Mouse (Mus musculus) adrenal gland, postnatal 14 days (tissue): Measurements from ENCODE around the gene Nelfcd. TPM values are rescaled to one million over a fixed set of nuclear protein-coding genes. Genes with fewer than 3 reads are reported as not detected.

ENCODE experiments used
- DNase-seq: peaks from one replicate; pipeline ENCODE4 v3.0.0; 2021; ENCODE audit warnings: mixed read lengths
- long read RNA-seq, 2 experiments: library from polyadenylated mRNA; stranded (forward); transcript quantifications; one replicate each; pipeline ENCODE4 v2.0.0; 2021
- total RNA-seq: library from RNA; stranded (reverse); gene quantifications from 2 replicates; pipeline ENCODE4 v1.2.3, GENCODE M21; 2021

Nelfcd gene
- 51.5 and 63.4 TPM in 2 replicates for total RNA-seq
- long read RNA-seq, experiment 1, transcript Nelfcd-202 (15 exons, 2,279 nt): major isoform, 135 of 148 reads
- long read RNA-seq, experiment 1, partial matches to known transcripts: 4 of 148 reads
- long read RNA-seq, experiment 1, other reads (novel, unspliced or antisense): 8 of 148 reads
- long read RNA-seq, experiment 2, transcript Nelfcd-202 (15 exons, 2,279 nt): major isoform, 86 of 110 reads
- long read RNA-seq, experiment 2, partial matches to known transcripts: 2 of 110 reads
- long read RNA-seq, experiment 2, other reads (novel, unspliced or antisense): 21 of 110 reads

DNA sequence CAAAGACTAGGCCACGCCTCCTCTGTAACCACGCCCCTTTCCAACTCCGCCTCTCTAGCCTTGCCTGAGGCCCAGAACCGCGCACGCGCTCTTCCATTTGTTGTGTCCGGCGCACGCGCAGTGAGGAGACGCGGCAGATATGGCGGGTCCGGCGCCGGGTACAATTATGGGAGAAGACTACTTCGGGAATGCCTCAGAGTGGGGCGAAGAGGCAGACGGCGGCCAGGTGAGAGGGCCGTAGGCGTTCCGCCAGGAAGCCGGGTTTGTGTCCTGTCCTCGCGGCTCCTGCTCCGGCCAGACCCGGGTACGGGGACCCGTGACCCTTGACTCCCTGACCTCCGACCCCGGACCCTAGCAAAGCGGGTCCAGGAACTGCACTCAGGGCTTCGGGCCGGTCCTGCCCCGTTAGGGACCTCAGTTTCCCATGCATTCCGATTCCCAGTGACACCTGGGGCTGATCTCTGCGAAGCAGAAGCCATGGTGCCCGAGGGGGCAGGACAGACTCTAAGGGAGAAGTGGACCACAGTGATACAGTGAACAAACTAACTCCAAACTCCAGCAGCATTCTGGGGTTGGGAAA, at the start of gene Nelfcd:
TSS of gene Nelfcd (plus strand) at position 74 of the 580 bp plus-strand sequence.
- DNase-seq: peak; percentile 97

DNA sequence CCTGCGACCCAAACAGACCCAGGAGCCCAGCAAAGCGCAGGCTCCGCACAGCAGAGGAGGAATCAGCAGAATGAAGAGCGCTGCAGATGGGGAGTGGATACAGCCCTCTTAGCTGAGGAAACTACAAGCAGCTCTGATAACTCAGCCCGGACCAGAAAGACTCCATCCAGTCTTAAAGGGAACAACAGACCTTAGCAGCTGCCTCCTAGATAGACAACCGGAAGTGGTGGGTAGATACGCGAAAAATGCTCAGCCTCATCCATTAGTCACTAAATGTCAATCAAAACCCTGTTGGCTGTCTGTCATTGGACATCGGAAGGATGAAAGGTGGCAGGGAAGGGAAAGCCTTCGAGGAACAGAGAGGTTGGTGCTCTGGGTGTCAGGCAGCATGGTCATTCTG, 49.0 kb upstream of the Nelfcd start:
- no peak for DNase-seq

DNA sequence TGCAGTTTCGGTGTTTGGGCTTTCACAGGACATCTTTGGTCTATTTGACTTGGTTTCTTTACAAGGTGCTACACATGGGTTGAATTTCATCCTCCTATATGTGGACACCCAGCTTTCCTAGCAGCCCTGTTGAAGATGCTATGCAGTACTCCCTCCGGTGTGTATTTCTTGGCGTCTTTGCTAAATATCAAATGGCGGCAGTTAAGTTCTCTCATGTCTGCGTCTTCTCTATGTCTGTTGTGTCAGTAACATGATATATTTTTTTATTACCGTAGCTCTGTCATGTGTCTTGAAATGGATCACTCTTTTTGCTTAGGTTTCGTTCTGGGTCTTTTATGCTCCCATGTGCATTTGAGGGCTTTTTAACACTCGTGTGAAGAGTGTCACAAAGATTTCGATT, 34.6 kb upstream of the Nelfcd start:
- DNase-seq: no peak

DNA sequence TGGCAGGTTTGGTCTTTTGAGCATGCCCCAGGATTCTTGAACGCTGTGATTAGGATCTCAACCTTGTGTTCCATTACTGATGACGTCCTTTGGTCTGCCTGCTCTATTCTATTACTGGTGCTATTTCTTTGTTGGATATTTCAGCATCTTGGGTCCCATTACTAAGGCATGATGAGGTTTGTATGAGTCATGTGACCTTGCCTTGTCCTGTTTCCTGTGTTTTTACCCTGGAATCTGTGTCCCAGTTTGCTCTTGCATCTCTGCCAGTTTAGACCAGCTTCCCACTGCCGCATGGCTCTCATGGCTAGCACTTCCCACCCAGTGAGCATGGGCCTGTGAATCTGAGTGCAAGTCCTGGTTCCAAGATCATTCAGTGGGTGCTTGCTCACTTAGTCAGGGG, 23.7 kb upstream of the Nelfcd start:
- DNase-seq: peak; percentile 18

DNA sequence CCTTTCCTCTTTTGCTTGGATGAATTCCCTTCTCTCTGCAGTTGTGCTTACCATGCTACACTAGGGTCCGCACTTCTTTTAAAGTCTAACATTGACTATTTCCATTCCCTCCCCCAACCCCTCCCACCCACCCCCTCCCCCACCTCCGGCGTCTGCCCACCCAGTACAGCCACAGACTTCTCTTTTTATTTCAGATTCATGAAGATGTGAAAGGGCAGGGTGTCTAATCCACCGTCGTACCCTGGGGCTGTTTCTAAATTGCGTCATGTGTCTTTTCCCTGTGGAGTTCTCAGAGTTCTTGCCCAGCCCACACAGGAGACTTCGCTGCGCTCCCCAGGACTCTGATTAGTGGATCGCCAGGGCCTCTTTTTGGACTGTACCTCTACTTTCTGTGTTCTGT, 23.1 kb upstream of the Nelfcd start:
- no peak for DNase-seq

DNA sequence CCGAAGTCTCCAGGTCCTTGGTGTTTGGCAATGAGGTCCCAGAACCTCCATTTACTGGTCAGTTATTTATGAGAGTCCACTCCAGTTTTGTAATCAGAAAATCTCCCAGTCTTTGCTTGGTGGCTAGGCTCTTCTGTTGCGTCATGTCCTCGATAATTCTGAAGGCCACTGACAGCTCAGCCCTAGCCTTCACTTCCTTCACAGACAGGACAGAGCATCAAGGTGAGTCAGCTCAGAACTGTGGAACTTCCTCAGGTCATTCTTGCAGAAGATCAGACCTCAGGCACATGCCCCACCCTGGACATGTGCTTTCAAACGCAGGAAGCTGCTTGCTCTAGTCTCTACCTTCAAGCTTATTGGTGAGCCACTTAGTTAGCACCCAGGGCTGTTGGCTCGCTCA, 22.2 kb upstream of the Nelfcd start:
- DNase-seq: peak; percentile 62

DNA sequence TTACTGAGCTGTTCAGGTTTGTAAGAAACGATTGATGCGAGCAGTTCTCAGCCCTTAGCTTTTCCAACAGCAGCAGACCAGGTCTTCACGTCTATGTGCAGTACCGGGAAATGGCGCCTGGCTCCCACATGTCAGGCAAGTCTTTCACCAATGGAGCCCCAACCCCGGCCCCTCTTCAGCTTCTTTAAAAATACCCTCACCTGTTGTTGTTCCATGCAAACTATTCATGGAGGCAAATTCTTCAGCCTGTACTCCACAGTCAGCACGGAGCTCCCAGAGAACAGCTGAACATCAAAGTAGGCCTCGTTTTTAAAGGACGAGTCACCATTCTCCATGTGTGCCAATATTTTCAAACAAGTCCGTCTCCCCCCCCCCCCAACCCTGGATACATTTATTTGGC, 19.0 kb upstream of the Nelfcd start:
- no peak for DNase-seq

DNA sequence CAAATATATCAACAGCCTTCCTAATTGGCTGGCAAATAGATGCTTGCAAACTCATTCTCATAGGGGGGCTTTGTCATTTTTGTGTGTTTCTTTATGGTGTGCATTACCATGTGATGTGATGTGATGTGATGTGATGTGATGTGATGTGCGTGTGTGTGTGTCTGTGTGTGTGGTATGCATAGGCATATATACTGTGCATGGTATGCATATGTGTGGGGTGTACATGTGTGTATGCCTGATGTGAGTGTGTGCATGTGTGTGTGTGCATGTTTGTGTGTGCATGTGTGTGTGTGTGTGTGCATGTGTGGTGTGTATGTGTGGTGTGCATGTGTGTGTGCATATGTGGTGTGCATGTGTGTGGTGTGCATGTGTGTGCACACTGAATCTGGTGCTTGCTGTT, 18.5 kb upstream of the Nelfcd start:
- no peak for DNase-seq

DNA sequence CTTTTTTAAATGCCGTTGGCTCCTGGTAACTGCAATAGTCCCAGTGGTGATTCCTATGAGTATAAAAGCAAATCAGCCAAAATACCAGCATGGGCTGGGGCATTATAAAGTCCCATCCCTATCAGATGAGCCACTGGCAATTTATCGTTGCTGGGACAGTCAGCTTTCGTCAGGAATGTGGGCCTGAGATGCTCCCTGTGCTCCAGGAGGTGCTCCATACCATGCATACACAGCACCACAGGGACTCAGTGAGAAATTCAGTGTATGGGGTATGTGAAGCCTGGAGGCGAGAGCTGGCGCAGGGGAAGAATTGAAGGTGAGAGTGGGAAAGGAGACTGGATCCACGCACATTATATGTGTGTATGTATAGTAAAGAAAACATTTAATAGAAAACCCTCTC, 17.7 kb upstream of the Nelfcd start:
- DNase-seq: no peak

DNA sequence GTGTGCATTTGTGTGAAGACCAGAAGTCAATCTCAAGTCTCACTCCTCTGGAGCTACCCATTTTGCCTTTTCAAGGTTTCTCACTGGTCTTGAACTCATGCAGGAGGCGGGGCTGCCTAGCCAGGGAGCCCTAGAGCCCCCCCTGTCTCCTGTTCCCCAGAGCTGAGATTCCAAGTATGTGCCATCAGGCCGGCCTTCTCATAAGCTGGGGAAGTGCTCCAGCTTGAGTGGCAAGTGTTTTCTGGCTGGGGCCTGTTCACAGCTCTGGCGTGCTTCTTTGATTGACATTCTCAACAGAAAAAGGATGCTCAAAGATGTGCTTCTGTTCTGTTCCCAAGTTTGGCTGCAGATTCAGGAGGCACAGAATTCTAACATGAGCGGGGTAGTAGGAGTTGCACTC, 15.2 kb upstream of the Nelfcd start:
- DNase-seq: no peak

DNA sequence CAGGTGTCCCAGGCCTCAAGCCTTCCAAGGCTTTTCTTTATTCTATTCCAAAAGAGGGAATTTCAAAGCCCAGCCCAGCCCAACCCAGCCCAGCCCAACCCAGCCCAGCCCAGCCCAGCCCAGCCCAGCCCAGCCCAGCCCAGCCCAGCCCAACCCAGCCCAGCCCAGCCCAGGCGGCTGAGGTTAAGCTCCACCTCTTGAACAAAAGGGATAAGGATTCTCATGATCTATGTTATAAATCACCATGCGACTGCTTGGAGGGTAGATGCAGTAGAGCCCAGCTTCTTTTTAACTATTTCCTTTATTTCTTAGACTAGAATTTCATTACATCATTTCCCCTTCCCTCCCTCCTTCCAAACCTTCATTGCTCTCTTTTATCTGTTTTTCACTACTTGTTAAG, 5.4 kb upstream of the Nelfcd start:
- DNase-seq: no peak

DNA sequence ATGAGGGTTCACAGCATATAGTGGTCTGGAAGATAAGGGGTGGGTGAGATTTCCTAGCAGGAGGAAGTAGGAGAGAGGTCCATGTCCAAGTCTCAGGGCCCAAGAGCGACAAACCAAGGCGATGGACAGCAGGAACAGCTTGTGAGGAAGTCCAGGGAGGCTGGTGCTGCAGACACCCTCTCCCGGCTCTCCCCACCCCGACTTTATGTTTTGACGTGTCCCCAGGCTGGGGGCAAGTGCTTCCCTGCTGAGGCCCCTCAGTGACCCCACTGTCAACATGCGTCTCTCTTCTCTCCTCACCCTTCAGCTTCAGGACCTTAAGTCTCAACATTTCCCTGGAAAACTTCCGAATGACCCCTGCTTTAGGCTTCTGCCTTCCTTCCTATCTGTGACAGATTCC, 2.5 kb upstream of the Nelfcd start:
- DNase-seq: no peak

DNA sequence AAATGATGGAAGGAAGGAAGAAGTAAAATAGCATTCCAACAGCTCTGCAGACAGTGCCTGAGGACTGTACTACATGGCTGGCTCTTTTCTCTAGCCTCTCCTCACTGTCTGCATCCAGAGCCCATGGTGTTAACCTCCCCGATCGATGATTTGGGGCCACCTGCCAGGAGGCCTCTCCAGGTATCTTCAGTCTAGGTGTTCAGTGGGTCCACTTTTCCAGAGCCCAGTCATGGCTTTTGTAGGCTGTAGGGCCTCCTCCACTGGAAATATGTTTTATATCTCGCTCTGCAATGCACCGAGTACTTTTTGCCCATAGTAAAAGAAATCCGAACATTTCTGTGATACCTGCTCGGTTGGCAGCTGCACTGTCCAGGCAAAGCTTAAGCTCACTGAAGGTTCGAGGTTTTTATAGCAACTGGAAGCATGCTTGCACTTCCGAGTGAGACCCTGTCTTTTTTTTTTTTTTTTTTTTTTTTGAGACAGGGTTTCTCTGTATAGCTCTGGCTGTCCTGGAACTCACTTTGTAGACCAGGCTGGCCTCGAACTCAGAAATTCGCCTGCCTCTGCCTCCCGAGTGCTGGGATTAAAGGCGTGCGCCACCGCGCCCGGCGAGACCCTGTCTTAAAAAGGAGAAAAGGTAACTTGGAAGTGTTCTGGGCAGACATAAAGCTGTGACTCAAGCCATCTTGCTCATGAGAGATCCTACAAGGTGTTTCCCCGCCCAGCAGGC, 438 bp upstream of the Nelfcd start:
- DNase-seq: no peak

DNA sequence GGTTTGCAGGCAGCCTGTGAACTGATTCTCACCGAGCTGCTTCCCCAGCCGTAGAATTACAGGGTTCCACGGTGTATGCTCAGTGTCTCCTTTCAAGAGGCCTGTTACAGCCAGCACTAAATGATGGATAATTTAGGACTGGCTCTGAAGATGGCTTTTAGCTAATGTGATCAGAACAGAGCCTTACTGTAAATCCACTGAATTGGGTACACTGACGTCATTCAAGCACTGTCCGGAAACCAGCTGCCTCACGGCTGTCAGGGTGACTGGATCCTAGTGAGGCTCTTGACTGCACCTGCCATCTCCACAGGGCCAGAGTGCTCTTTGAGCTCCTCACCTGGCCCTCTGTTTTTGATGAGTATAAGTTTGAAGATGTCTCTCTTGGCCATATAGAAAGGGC, 5.5 kb downstream of the Nelfcd start:
- DNase-seq: no peak

DNA sequence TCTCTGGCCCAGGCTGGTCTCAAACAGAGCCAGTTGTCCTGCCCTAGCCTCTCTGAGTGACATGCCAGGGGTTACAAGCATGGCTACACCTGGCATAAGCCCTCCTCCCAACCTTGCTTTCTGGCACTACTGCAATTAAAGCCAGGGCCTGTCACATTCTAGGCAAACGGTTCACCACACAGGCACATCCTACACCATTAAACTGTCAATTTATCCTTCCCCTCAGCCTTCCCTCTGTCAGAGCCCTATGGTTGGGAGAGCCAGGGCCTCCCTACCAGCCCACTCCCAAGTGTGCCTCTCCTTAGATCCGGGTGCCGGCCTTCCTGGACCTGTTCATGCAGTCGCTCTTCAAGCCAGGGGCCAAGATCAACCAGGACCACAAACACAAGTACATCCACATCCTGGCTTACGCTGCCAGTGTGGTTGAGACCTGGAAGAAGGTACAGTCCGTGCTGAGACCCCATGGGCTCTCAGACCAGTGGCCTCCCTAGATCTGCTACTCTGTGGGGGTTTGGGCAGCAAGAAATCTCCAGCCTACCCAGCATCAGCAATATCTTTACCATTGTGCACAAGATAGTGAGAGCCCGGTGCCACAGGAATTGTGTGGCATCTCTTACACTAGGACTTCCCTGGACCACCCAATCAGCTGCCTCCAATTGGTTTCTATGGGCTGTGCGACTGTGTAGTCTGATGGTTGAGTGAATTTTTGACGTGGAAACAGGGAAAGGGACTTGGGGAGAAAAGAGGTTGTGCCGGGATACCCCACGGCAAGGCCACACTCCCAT, 8.9 kb downstream of the Nelfcd start:
- no peak for DNase-seq

DNA sequence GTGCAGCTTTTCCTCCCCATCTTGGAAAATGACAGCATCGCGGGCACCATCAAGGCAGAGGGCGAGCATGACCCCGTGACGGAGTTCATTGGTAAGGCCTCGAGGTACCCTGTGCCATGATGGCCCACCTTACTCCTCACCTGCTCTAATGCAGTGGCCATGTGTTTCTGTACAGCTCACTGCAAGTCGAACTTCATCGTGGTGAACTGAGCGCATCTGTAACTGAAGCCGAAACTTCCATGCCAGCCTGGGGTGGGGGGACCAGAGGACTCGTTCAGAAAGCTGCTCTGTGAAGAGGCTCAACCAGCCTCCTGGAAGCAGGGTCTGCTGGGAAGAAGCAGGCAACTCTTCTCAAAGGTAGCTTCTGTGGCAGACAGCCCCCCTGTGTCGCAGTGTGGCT, 11.3 kb downstream of the Nelfcd start:
- no peak for DNase-seq

DNA sequence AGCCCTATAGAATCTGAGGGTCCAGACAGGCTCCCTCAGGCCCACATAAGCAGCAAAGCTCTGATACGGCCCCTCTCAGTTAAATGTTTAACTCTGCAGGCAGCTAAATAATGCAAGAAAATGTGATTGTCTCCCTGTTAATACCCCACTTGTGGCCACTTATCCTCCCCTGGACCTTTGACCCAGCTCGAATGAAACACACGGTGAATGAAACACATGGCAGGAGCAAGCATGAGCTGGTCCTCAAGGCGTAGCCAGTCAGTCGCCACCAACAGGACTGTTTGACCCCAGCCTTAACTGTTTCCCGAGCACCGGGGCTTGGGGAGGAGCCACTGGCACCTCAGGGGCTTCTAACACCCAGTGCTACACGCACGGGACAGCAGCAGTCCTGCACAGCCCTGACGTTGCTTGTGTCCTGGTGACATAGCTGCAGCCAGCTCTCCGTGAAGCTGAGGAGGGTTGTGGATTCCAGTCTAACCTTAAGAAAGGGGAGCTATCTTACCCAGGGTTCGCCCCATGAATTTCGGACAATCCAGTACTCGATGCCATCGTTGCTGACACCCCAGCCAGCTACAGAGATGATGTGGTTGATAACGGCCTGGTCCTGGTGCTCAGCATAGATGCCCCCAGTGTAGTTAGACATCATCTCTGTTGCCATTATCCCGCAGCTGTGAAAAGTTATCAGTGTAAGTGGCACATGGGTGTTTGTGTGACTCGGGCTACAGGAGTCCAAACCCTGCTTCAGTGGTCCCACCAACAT, 12.7 kb downstream of the Nelfcd start:
- DNase-seq: no peak

DNA sequence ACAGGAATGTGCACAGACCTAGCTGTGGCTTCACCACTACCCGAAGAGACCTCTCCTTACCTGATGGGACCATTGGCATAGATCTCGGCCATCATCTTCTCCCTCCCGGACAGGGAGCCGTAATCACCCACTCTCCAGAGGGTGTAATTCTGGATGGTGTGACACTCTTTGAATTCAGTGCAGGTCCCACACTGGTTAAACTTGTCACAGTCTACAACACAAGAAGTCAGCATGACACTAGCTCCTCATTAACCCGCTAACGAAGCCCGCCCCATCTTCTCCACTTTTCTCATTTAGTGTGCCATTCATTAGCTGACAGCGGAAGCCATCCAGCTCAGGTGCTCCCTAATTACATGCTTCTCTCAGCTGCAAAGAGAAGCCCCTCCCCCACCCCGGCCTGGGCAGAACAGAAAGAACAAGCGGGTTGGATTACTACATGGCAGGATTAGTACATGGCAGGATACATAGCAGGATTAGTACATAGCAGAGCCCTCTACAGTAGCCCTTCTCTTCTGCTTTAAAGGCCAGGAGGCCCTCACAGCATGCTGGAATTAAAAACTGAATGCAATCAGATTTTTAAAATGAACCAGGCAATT, 13.5 kb downstream of the Nelfcd start:
- no peak for DNase-seq

DNA sequence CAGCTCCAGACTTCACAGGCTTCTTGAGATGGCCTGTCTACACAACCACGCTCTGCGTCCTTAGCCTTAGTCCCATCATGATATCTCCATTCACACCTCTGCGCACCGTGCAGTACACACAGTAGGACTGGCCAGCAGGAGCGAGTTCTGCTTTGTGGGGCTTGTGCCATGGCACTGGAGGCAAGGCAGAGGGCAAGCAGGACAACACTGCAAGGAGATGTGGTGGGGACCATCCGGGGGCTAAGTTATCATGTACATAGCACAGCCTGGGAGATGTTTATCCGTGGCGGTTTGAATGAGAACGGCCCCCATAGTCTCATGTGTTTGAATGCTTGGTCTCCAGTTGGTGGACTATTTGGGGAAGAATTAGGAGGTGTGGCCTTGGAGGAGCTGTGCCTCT, 19.3 kb downstream of the Nelfcd start:
- DNase-seq: no peak

DNA sequence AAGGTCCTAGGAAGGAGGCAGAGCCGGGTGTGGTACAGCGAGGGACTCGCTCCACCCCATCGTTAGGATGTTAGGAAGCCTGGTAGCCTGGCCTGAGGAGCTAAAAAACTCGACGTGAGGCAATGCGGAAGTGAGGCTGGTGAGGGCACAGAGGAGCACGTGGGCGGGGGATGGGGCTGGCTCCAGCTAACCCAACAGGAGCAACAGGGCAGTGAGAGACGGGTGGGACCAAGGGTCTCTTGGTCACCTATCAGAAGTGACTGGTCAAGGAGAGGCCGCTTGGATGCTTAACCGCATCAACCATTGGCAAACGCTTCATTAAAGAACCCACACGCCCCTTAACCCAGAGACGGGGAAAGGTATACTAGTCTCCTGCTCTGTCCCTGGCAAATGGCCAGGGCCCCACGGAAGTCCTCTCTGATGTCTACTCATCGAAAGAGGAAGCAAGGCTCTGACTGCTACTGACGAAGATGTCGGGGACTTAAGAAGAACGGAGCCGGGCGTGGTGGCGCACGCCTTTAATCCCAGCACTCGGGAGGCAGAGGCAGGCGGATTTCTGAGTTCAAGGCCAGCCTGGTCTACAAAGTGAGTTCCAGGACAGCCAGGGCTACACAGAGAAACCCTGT, 20.6 kb downstream of the Nelfcd start:
- peak; percentile 21 for DNase-seq
